Mouse (Mus musculus): ENCODE results near the gene Tuba1b.

GRCm38 (mm10) chr15:98914903-98915302, 19.5 kb downstream of the Tuba1b start:
- TF ChIP-seq CTCF (IDR thresholded peaks at IDR 0.05; ENCODE audit: low read depth) (no peak), EP300 (IDR thresholded peaks at IDR 0.05; ENCODE audit: low read depth) (no peak)
